Mouse (Mus musculus) forebrain, embryonic 10.5 days (tissue): ENCODE data around the gene Bcar1. TPM values are rescaled to one million over a fixed set of nuclear protein-coding genes. Genes with fewer than 3 reads are reported as not detected.

Source experiments
- DNase-seq: peaks from one replicate; pipeline ENCODE4 v3.0.0-alpha.2; 2017; ENCODE audit warnings: low spot score; ENCODE audit errors: extremely low spot score
- H3K27ac ChIP-seq: fragments of 300-500 bp; sonication (generic); 2 replicates; pipeline ENCODE4 v1.5.1; 2016; ENCODE audit warnings: mild to moderate bottlenecking
- H3K27me3 ChIP-seq: fragments of 300-500 bp; sonication (generic); 2 replicates; pipeline ENCODE4 v1.6.1; 2016; ENCODE audit warnings: mild to moderate bottlenecking; ENCODE audit not compliant: poor library complexity, severe bottlenecking
- H3K36me3 ChIP-seq: fragments of 300-500 bp; sonication (generic); replicated peaks from 2 replicates; pipeline ENCODE4 v1.6.1; 2016; ENCODE audit warnings: mild to moderate bottlenecking, moderate library complexity
- H3K4me1 ChIP-seq: fragments of 300-500 bp; sonication (generic); 2 replicates; pipeline ENCODE4 v1.6.1; 2016
- H3K4me3 ChIP-seq: fragments of 300-500 bp; sonication (generic); 2 replicates; pipeline ENCODE4 v1.5.1; 2016; ENCODE audit warnings: mild to moderate bottlenecking, moderate library complexity
- H3K9me3 ChIP-seq: fragments of 300-500 bp; sonication (generic); 2 replicates; pipeline ENCODE4 v1.6.1; 2016; ENCODE audit warnings: mild to moderate bottlenecking, moderate library complexity
- WGBS: fragments of 180-500 bp; shearing (Covaris S2); methylation state at CpG from one replicate; pipeline ENCODE4 v1.1.7; 2016; 5-methylcytosine and 5-hydroxymethylcytosine counted together
- polyA plus RNA-seq: library from polyadenylated mRNA; unstranded; fragments of >200 nt; fragmentation: Nextera tagmentation; extraction: Ambion mirVana; gene quantifications from 2 replicates; pipeline ENCODE4 v1.2.1, GENCODE M21; 2016

The Bcar1 gene
- polyA plus RNA-seq, 1 experiment from 2014 or later: 46.6 TPM

DNA sequence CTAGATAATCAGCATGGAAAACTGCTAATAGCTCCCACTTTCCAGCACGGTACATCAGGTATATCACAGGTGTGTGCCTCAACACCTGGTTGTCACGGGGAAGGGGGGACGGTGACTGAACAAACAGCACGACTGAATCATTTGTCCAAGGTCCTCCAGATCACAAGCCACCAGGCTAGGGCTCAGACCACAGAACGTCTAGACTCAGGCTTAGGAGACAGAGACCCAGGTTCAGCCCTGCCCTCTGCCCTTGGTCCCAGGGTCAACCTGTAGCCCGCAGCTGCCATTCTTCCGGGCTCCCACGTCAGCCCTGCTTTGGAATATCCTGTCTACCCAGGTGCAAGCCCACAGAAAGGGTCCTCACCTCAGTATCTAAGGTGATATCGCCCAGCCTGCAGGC is 42.2 kb downstream of the Bcar1 start:
- Histone ChIP-seq H3K4me1 (peaks cover 16% of the 10 kb centered on the region; the same call in 1 of the 2 replicates), H3K27me3 (no peaks in the 10 kb centered on the region), H3K9me3 (no peaks in the 10 kb centered on the region), H3K4me3 (no peak overlapping the region), H3K27ac (no peak overlapping the region), H3K36me3 (no peaks in the 10 kb centered on the region)
- DNase-seq: no peak
- 85% methylated on average over 9 of the region's 9 CpGs for WGBS

DNA sequence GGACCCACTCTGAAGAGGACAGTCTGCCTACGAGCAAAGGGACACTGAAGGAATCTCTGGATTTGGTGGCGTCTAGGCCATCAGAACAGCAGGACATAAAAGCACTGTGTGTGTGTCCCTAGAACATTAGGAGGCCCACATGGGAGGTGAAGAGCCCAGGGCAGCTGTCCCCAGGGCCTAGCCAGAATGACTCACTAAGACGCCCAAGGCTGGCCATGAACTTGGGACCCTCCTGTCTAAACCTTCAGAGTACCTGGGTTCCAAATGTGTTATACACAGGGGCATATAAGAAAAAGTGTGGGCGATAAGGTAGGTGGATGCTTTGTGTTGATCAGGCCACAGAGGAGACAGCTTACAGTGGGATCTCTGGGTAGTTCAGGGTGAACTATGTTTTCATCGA is 42.9 kb downstream of the Bcar1 start:
- H3K4me1 ChIP-seq: peaks cover 12% of the 10 kb centered on the region; the same call in 1 of the 2 replicates
- H3K27me3 ChIP-seq: no peaks in the 10 kb centered on the region
- 90% methylated on average over 5 of the region's 5 CpGs for WGBS
- DNase-seq: no peak
- H3K27ac ChIP-seq: no peak overlapping the region
- no peaks in the 10 kb centered on the region for H3K36me3 ChIP-seq
- no peaks in the 10 kb centered on the region for H3K9me3 ChIP-seq
- H3K4me3 ChIP-seq: no peak overlapping the region

- no peak for DNase-seq
- H3K9me3 ChIP-seq: no peaks in the 10 kb centered on the region
- no peaks in the 10 kb centered on the region for H3K27me3 ChIP-seq
- WGBS: 81% methylated on average over 3 of the region's 3 CpGs
- no peaks in the 10 kb centered on the region for H3K36me3 ChIP-seq
- no peak overlapping the region for H3K27ac ChIP-seq
- no peak overlapping the region for H3K4me3 ChIP-seq
- peaks cover 7% of the 10 kb centered on the region; the same call in 1 of the 2 replicates for H3K4me1 ChIP-seq
Measured at GRCm38 (mm10) chr8:111700201-111700600, 43.4 kb downstream of the Bcar1 start.

DNA sequence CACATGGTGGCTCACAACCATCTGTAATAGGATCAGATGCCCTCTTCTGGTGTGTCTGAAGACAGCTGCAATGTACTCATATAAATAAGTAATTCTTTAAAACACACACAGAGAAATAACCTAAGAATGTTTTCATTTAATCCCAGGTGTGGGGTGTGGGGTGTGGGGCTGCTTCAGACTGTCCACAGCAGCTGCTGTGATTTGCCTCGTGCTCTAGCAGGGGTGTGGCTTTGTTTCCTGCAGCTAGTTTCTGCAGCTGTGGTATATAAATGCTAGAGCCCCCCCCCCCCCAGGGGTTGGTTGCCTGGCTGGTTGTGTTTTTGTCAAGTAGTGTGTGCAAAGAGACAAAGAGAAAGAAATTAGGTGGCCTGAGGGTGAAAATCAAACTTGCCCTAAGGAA is 44.6 kb downstream of the Bcar1 start:
- Histone ChIP-seq H3K36me3 (no peaks in the 10 kb centered on the region), H3K4me1 (peaks cover 5% of the 10 kb centered on the region; the same call in 1 of the 2 replicates), H3K4me3 (no peak overlapping the region), H3K27me3 (no peaks in the 10 kb centered on the region), H3K9me3 (no peaks in the 10 kb centered on the region), H3K27ac (no peak overlapping the region)
- WGBS: 21% methylated on average over 1 of the region's 1 CpGs
- DNase-seq: no peak

GRCm38 (mm10) chr8:111697655-111698054 is 46.0 kb downstream of the Bcar1 start:
- H3K36me3 ChIP-seq: no peaks in the 10 kb centered on the region
- 84% methylated on average over 10 of the region's 10 CpGs for WGBS
- H3K4me3 ChIP-seq: no peak overlapping the region
- no peaks in the 10 kb centered on the region for H3K27me3 ChIP-seq
- no peak for DNase-seq
- no peak overlapping the region for H3K27ac ChIP-seq
- H3K9me3 ChIP-seq: no peaks in the 10 kb centered on the region
- H3K4me1 ChIP-seq: peaks cover 10% of the 10 kb centered on the region; the same call in 1 of the 2 replicates

GRCm38 (mm10) chr8:111695441-111695840 is 48.2 kb downstream of the Bcar1 start:
- Histone ChIP-seq H3K4me1 (peaks cover 10% of the 10 kb centered on the region; the same call in 1 of the 2 replicates), H3K9me3 (no peaks in the 10 kb centered on the region), H3K4me3 (no peak overlapping the region), H3K36me3 (no peaks in the 10 kb centered on the region), H3K27ac (no peak overlapping the region), H3K27me3 (no peaks in the 10 kb centered on the region)
- no peak for DNase-seq
- 83% methylated on average over 7 of the region's 7 CpGs for WGBS

GRCm38 (mm10) chr8:111693261-111693741 is 50.3 kb downstream of the Bcar1 start:
- Histone ChIP-seq H3K9me3 (no peaks in the 10 kb centered on the region), H3K36me3 (no peaks in the 10 kb centered on the region), H3K4me1 (peaks cover 5% of the 10 kb centered on the region; the same call in 1 of the 2 replicates), H3K27ac (no peak overlapping the region), H3K4me3 (no peak overlapping the region), H3K27me3 (no peaks in the 10 kb centered on the region)
- WGBS: 70% methylated on average over 6 of the region's 6 CpGs
- DNase-seq: no peak

GRCm38 (mm10) chr8:111690960-111691445 is 52.6 kb downstream of the Bcar1 start, which contains the start of gene Ctrb1:
Gene Ctrb1 (minus strand): TSS chr8:111691010.
- Histone ChIP-seq H3K27ac (no peak within 1 kb of the TSS), H3K4me1 (peaks cover 5% of the 10 kb centered on the region; the same call in 1 of the 2 replicates), H3K27me3 (no peaks in the 10 kb centered on the region), H3K9me3 (no peaks in the 10 kb centered on the region), H3K36me3 (no peaks in the 10 kb centered on the region), H3K4me3 (no peak within 1 kb of the TSS)
- no peak for DNase-seq
- WGBS: 80% methylated on average over 2 of the region's 2 CpGs

DNA sequence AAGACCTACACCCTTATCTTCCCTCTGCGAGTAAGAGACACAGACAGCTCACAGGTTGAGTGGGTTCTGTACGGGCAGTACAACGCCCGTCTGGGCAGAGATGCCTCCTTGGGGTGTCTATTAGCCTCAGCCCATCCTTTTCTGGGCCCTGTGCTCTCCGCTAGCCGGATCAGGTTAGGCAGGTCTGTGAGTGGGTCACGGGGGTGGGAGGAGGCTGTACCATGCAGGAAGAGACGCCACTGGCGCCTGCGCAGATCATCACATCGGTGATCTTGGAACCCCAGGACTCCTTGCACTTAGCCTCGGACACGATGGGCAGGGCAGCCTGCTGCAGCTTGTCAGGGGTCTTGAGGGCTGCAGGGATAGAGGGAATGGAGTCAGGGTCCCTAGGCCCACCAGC is 56.7 kb downstream of the Bcar1 start:
- H3K36me3 ChIP-seq: no peaks in the 10 kb centered on the region
- H3K27me3 ChIP-seq: no peaks in the 10 kb centered on the region; the same call in 1 of the 2 replicates
- H3K27ac ChIP-seq: no peak overlapping the region
- DNase-seq: no peak
- H3K4me1 ChIP-seq: no peaks in the 10 kb centered on the region
- no peak overlapping the region for H3K4me3 ChIP-seq
- no peaks in the 10 kb centered on the region for H3K9me3 ChIP-seq
- WGBS: 83% methylated on average over 13 of the region's 13 CpGs

- no peaks in the 10 kb centered on the region; the same call in 1 of the 2 replicates for H3K27me3 ChIP-seq
- no peaks in the 10 kb centered on the region for H3K36me3 ChIP-seq
- no peak for DNase-seq
- no peaks in the 10 kb centered on the region for H3K9me3 ChIP-seq
- no peak overlapping the region for H3K27ac ChIP-seq
- no peak overlapping the region for H3K4me3 ChIP-seq
- 33% methylated on average over 9 of the region's 9 CpGs for WGBS
- H3K4me1 ChIP-seq: no peaks in the 10 kb centered on the region
Measured at GRCm38 (mm10) chr8:111682521-111682920, 61.1 kb downstream of the Bcar1 start.

DNA sequence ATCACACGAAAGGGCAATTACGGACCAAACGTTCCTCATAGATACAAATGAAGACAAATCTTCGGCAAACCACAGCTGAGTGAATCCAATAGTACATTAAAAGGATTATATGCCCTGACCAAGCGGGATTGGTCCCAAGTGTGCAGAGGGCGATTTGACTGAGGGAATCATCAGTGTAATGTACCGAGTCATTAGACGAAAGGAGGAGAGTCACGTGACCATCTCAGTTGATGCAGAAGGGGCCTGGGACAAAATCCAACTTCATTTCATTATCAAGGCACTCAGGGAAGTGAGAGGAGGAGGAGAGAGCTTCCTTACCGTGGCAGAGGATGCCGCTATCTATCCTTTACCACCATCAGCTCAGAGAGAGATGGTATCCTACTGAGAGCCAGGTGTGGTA is 62.5 kb downstream of the Bcar1 start:
- H3K4me3 ChIP-seq: no peak overlapping the region
- DNase-seq: no peak
- H3K27ac ChIP-seq: no peak overlapping the region
- no peaks in the 10 kb centered on the region; the same call in 1 of the 2 replicates for H3K27me3 ChIP-seq
- H3K9me3 ChIP-seq: peaks cover 9% of the 10 kb centered on the region; the same call in 1 of the 2 replicates
- H3K4me1 ChIP-seq: no peaks in the 10 kb centered on the region
- no peaks in the 10 kb centered on the region for H3K36me3 ChIP-seq
- 81% methylated on average over 11 of the region's 11 CpGs for WGBS

GRCm38 (mm10) chr8:111680423-111681028 is 63.1 kb downstream of the Bcar1 start:
- Histone ChIP-seq H3K4me3 (no peak overlapping the region), H3K4me1 (no peaks in the 10 kb centered on the region), H3K27me3 (no peaks in the 10 kb centered on the region; the same call in 1 of the 2 replicates), H3K27ac (no peak overlapping the region), H3K9me3 (peaks cover 11% of the 10 kb centered on the region; the same call in 1 of the 2 replicates), H3K36me3 (no peaks in the 10 kb centered on the region)
- WGBS: 41% methylated on average over 17 of the region's 17 CpGs
- no peak for DNase-seq

GRCm38 (mm10) chr8:111678848-111679247 is 64.8 kb downstream of the Bcar1 start:
- DNase-seq: no peak
- Histone ChIP-seq H3K4me3 (no peak overlapping the region), H3K27me3 (no peaks in the 10 kb centered on the region; the same call in 1 of the 2 replicates), H3K9me3 (peaks cover 11% of the 10 kb centered on the region; the same call in 1 of the 2 replicates), H3K36me3 (no peaks in the 10 kb centered on the region), H3K4me1 (no peaks in the 10 kb centered on the region), H3K27ac (no peak overlapping the region)
- 91% methylated on average over 7 of the region's 7 CpGs for WGBS
